Mouse (Mus musculus) myocyte (in vitro differentiated cells): ENCODE measurements around the gene Bcdin3d. TPM values are rescaled to one million over a fixed set of nuclear protein-coding genes. Genes with fewer than 3 reads are reported as not detected.
"Not testable (repeated sequence)": the region's sequence is repeated elsewhere in the genome, so short reads cannot be mapped to it uniquely, and the experiment has no call there.

Source experiments
- H3K27me3 ChIP-seq: one replicate; pipeline ENCODE4 v1.6.1; 2011; ENCODE audit not compliant: control insufficient read depth, insufficient read depth, insufficient read length
- H3K36me3 ChIP-seq: one replicate; pipeline ENCODE4 v1.6.1; 2011; ENCODE audit not compliant: control insufficient read depth, insufficient read depth
- H3K4me2 ChIP-seq: one replicate; pipeline ENCODE4 v1.6.1; 2011; ENCODE audit warnings: low read depth, control low read depth
- H3K4me3 ChIP-seq: one replicate; pipeline ENCODE4 v1.5.1; 2011; ENCODE audit warnings: mild to moderate bottlenecking, control low read depth, moderate library complexity
- H3K79me2 ChIP-seq: one replicate; pipeline ENCODE4 v1.6.1; 2011; ENCODE audit not compliant: control insufficient read depth, insufficient read depth
- H3ac ChIP-seq: one replicate; pipeline ENCODE4 v1.6.1; 2011; ENCODE audit not compliant: control insufficient read depth, insufficient read length
- CEBPB ChIP-seq: IDR thresholded peaks from 2 replicates; pipeline ENCODE4 v1.6.1; 2011; ENCODE audit warnings: mild to moderate bottlenecking, moderate library complexity; ENCODE audit not compliant: poor library complexity, insufficient read depth, severe bottlenecking
- E2F4 ChIP-seq: IDR thresholded peaks from one replicate; pipeline ENCODE4 v1.6.1; 2011; ENCODE audit warnings: mild to moderate bottlenecking, control low read depth, moderate library complexity; ENCODE audit not compliant: insufficient read depth
- MAX ChIP-seq: IDR thresholded peaks from one replicate; pipeline ENCODE4 v1.6.1; 2011; ENCODE audit warnings: low read depth, mild to moderate bottlenecking, control low read depth
- MYOD1 ChIP-seq, 3 experiments: IDR thresholded peaks; one replicate each; pipeline ENCODE4 v1.6.1; 2011; ENCODE audit warnings: control low read depth in 2 of 3, low read depth in 2 of 3, mild to moderate bottlenecking in 2 of 3, moderate library complexity in 1 of 3; ENCODE audit not compliant: insufficient read length in 2 of 3, control insufficient read depth in 1 of 3
- MYOG ChIP-seq, 3 experiments: IDR thresholded peaks; one replicate each; pipeline ENCODE4 v1.6.1; 2011; ENCODE audit warnings: control low read depth in 2 of 3, low read depth in 2 of 3, mild to moderate bottlenecking in 2 of 3; ENCODE audit not compliant: insufficient read length in 2 of 3, control insufficient read depth in 1 of 3, insufficient read depth in 1 of 3
- POLR2A ChIP-seq: IDR thresholded peaks from one replicate; pipeline ENCODE4 v1.6.1; 2011; ENCODE audit warnings: low read depth, mild to moderate bottlenecking, control low read depth, moderate library complexity; ENCODE audit not compliant: insufficient read length
- POLR2AphosphoS2 ChIP-seq: IDR thresholded peaks from one replicate; pipeline ENCODE4 v1.6.1; 2011; ENCODE audit warnings: low read depth, control low read depth; ENCODE audit not compliant: insufficient read length
- REST ChIP-seq: IDR thresholded peaks from one replicate; pipeline ENCODE4 v1.6.1; 2011; ENCODE audit warnings: mild to moderate bottlenecking, control low read depth, moderate library complexity; ENCODE audit not compliant: insufficient read depth, insufficient read length
- SRF ChIP-seq: IDR thresholded peaks from one replicate; pipeline ENCODE4 v1.6.1; 2011; ENCODE audit warnings: low read depth; ENCODE audit not compliant: control insufficient read depth, insufficient read length
- TCF12 ChIP-seq: IDR thresholded peaks from one replicate; pipeline ENCODE4 v1.6.1; 2011; ENCODE audit warnings: mild to moderate bottlenecking, control low read depth; ENCODE audit not compliant: poor library complexity, insufficient read depth, severe bottlenecking
- TCF3 ChIP-seq: IDR thresholded peaks from one replicate; pipeline ENCODE4 v1.6.1; 2011; ENCODE audit warnings: low read depth, control low read depth; ENCODE audit not compliant: insufficient read length
- USF1 ChIP-seq: IDR thresholded peaks from one replicate; pipeline ENCODE4 v1.6.1; 2011; ENCODE audit warnings: low read depth, mild to moderate bottlenecking, control low read depth, moderate library complexity
- polyA plus RNA-seq: library from polyadenylated mRNA; unstranded; fragments of >200 nt; fragmentation: generic; extraction: Trizol; gene quantifications from one replicate; pipeline ENCODE4 v1.2.1, GENCODE M21; 2012; ENCODE audit warnings: missing spikeins

Gene Bcdin3d
- polyA plus RNA-seq, 1 experiment = 11.8 TPM

- TF ChIP-seq MYOG (IDR thresholded peaks at IDR 0.05; ENCODE audit: control insufficient read depth in 1 of 3, insufficient read depth in 1 of 3, insufficient read length in 2 of 3, low read depth in 2 of 3) = peak in 1 of 3 experiments; percentile 67
- no peak for TF ChIP-seq MAX
- no peak for TF ChIP-seq USF1
- peak in 2 of 3 experiments; percentile 22 to 53 for TF ChIP-seq MYOD1 (IDR thresholded peaks at IDR 0.05; ENCODE audit: control insufficient read depth in 1 of 3, insufficient read length in 2 of 3, low read depth in 2 of 3)
- no peak for TF ChIP-seq E2F4
- TF ChIP-seq POLR2A = no peak
- Histone ChIP-seq H3K4me2 (peak overlapping the region; percentile 72), H3K4me3 (peak overlapping the region; percentile 95)
Measured at GRCm38 (mm10) chr15:99454585-99455279, 19.8 kb downstream of the Bcdin3d start.

GRCm38 (mm10) chr15:99453153-99453900 lies 21.2 kb downstream of the Bcdin3d start:
- TF ChIP-seq TCF3 (no peak), E2F4 (no peak), MYOD1 (IDR thresholded peaks at IDR 0.05; ENCODE audit: control insufficient read depth in 1 of 3, insufficient read length in 2 of 3, low read depth in 2 of 3) (no peak), POLR2AphosphoS2 (no peak), MAX (no peak), USF1 (no peak), TCF12 (no peak), REST (no peak), CEBPB (no peak), POLR2A (no peak)
- Histone ChIP-seq H3K79me2 (peaks cover 76% of the 10 kb centered on the region), H3K36me3 (no peaks in the 10 kb centered on the region), H3K4me2 (no peak overlapping the region), H3ac (no peak overlapping the region), H3K4me3 (no peak overlapping the region), H3K27me3 (no peaks in the 10 kb centered on the region)

More at GRCm38 (mm10) chr15:99454585-99455279, 19.8 kb downstream of the Bcdin3d start:
- Histone ChIP-seq H3K79me2 (peaks cover 71% of the 10 kb centered on the region), H3ac (no peak overlapping the region), H3K36me3 (no peaks in the 10 kb centered on the region), H3K27me3 (no peaks in the 10 kb centered on the region)

GRCm38 (mm10) chr15:99449751-99450280 lies 24.7 kb downstream of the Bcdin3d start:
- H3ac ChIP-seq = no peak overlapping the region
- H3K27me3 ChIP-seq = no peaks in the 10 kb centered on the region
- peak overlapping the region; percentile 43 for H3K4me2 ChIP-seq
- TF ChIP-seq E2F4 (no peak), CEBPB (no peak), MYOD1 (IDR thresholded peaks at IDR 0.05; ENCODE audit: control insufficient read depth in 1 of 3, insufficient read length in 2 of 3, low read depth in 2 of 3) (peak in 2 of 3 experiments; percentile 42 to 53), POLR2A (no peak), MYOG (IDR thresholded peaks at IDR 0.05; ENCODE audit: control insufficient read depth in 1 of 3, insufficient read depth in 1 of 3, insufficient read length in 2 of 3, low read depth in 2 of 3) (peak in 2 of 3 experiments; percentile 71 to 90), TCF12 (peak; percentile 71)
- peaks cover 84% of the 10 kb centered on the region for H3K79me2 ChIP-seq
- no peaks in the 10 kb centered on the region for H3K36me3 ChIP-seq
- H3K4me3 ChIP-seq = no peak overlapping the region

GRCm38 (mm10) chr15:99449131-99449750 lies 25.3 kb downstream of the Bcdin3d start:
- no peaks in the 10 kb centered on the region for H3K36me3 ChIP-seq
- TF ChIP-seq MYOD1 (IDR thresholded peaks at IDR 0.05; ENCODE audit: control insufficient read depth in 1 of 3, insufficient read length in 2 of 3, low read depth in 2 of 3) (no peak), USF1 (peak; percentile 25), TCF12 (no peak), MAX (no peak), MYOG (IDR thresholded peaks at IDR 0.05; ENCODE audit: control insufficient read depth in 1 of 3, insufficient read depth in 1 of 3, insufficient read length in 2 of 3, low read depth in 2 of 3) (peak in 1 of 3 experiments; percentile 24), E2F4 (no peak), CEBPB (no peak), POLR2AphosphoS2 (peak; percentile 63), POLR2A (peak; percentile 41), SRF (no peak), REST (no peak), TCF3 (no peak)
- H3K4me3 ChIP-seq = no peak overlapping the region
- H3ac ChIP-seq = no peak overlapping the region
- H3K4me2 ChIP-seq = peak overlapping the region; percentile 43
- no peaks in the 10 kb centered on the region for H3K27me3 ChIP-seq
- H3K79me2 ChIP-seq = peaks cover 84% of the 10 kb centered on the region

- not testable (repeated sequence) for H3K4me3 ChIP-seq, H3ac ChIP-seq, H3K4me2 ChIP-seq, H3K36me3 ChIP-seq, H3K27me3 ChIP-seq
- peaks cover 82% of the 10 kb centered on the region for H3K79me2 ChIP-seq
Measured at GRCm38 (mm10) chr15:99446136-99446535, 28.4 kb downstream of the Bcdin3d start.
